Mouse (Mus musculus) small intestine, adult 2 months (tissue): ENCODE measurements at regions not wholly inside any gene's neighbourhood (a gene's known extent, or its start where the extent isn't known, plus 50 kb on each side); places are given as distances from the start of the nearest gene placed in this dataset.

ENCODE experiments used
- H3K27ac ChIP-seq: fragments of 200-500 bp; 2 replicates; pipeline ENCODE4 v1.5.1; 2012; ENCODE audit warnings: low read depth, low read length, control low read depth, inconsistent platforms; ENCODE audit not compliant: insufficient read depth
- H3K27me3 ChIP-seq: fragments of 200-500 bp; 2 replicates; pipeline ENCODE4 v1.6.1; 2012; ENCODE audit warnings: mild to moderate bottlenecking, moderate library complexity, low read length, inconsistent platforms; ENCODE audit not compliant: control insufficient read depth, insufficient read depth
- H3K36me3 ChIP-seq: fragments of 200-500 bp; 2 replicates; pipeline ENCODE4 v1.6.1; 2012; ENCODE audit warnings: mild to moderate bottlenecking, low read length, control low read depth, inconsistent platforms; ENCODE audit not compliant: control insufficient read depth, insufficient read depth
- H3K4me1 ChIP-seq: fragments of 200-500 bp; 2 replicates; pipeline ENCODE4 v1.6.1; 2012; ENCODE audit warnings: low read length, inconsistent platforms, mixed read lengths; ENCODE audit not compliant: control insufficient read depth, insufficient read depth, insufficient read length
- H3K4me3 ChIP-seq: fragments of 200-500 bp; 2 replicates; pipeline ENCODE4 v1.5.1; 2012; ENCODE audit warnings: low read depth, mild to moderate bottlenecking, control low read depth, inconsistent platforms, low read length, moderate library complexity
- CTCF ChIP-seq: fragments of 200-500 bp; IDR thresholded peaks from 2 replicates; pipeline ENCODE4 v1.5.1; 2012; ENCODE audit warnings: low read depth, mild to moderate bottlenecking, control low read depth, inconsistent platforms, low read length, moderate library complexity, mixed read lengths; ENCODE audit not compliant: insufficient replicate concordance, insufficient read length; ENCODE audit errors: extremely low read depth
- POLR2A ChIP-seq: fragments of 200-500 bp; IDR thresholded peaks from 2 replicates; pipeline ENCODE4 v1.6.1; 2012; ENCODE audit warnings: low read depth, mild to moderate bottlenecking, control low read depth, inconsistent platforms, low read length, moderate library complexity
- WGBS: fragments of 180-500 bp; shearing (Covaris S2); methylation state at CpG from one replicate; pipeline ENCODE4 v1.1.7; 2018; 5-methylcytosine and 5-hydroxymethylcytosine counted together

GRCm38 (mm10) chr12:13164791-13165190, 84.2 kb downstream of the Ddx1 start:
- Histone ChIP-seq H3K27ac (no peak overlapping the region), H3K36me3 (no peaks in the 10 kb centered on the region), H3K4me3 (no peak overlapping the region), H3K4me1 (no peaks in the 10 kb centered on the region), H3K27me3 (no peaks in the 10 kb centered on the region)
- WGBS: 40% methylated on average over 2 of the region's 2 CpGs
- TF ChIP-seq POLR2A: no peak
- no peak for TF ChIP-seq CTCF

- Histone ChIP-seq H3K4me3 (no peak overlapping the region), H3K4me1 (no peaks in the 10 kb centered on the region), H3K27me3 (no peaks in the 10 kb centered on the region), H3K27ac (no peak overlapping the region), H3K36me3 (no peaks in the 10 kb centered on the region)
- TF ChIP-seq POLR2A (no peak), CTCF (no peak)
- WGBS: 88% methylated on average over 1 of the region's 1 CpGs
Observed at GRCm38 (mm10) chr12:13161051-13161450, 88.0 kb downstream of the Ddx1 start.

GRCm38 (mm10) chr12:13159346-13160055, 89.5 kb downstream of the Ddx1 start:
- Histone ChIP-seq H3K4me1 (no peaks in the 10 kb centered on the region), H3K36me3 (no peaks in the 10 kb centered on the region), H3K4me3 (no peak overlapping the region), H3K27me3 (no peaks in the 10 kb centered on the region), H3K27ac (no peak overlapping the region)
- TF ChIP-seq CTCF: no peak
- no peak for TF ChIP-seq POLR2A

GRCm38 (mm10) chr12:13157666-13158381, 91.2 kb downstream of the Ddx1 start:
- no peak for TF ChIP-seq POLR2A
- TF ChIP-seq CTCF: no peak
- WGBS: 79% methylated on average over 7 of the region's 7 CpGs
- Histone ChIP-seq H3K4me1 (no peaks in the 10 kb centered on the region), H3K27me3 (no peaks in the 10 kb centered on the region), H3K27ac (no peak overlapping the region), H3K4me3 (no peak overlapping the region), H3K36me3 (no peaks in the 10 kb centered on the region)

GRCm38 (mm10) chr12:13157089-13157488, 91.9 kb downstream of the Ddx1 start:
- no peak for TF ChIP-seq CTCF
- Histone ChIP-seq H3K27me3 (no peaks in the 10 kb centered on the region), H3K27ac (no peak overlapping the region), H3K36me3 (no peaks in the 10 kb centered on the region), H3K4me3 (no peak overlapping the region), H3K4me1 (no peaks in the 10 kb centered on the region)
- WGBS: 78% methylated on average over 10 of the region's 10 CpGs

GRCm38 (mm10) chr12:13150751-13151150, 98.3 kb downstream of the Ddx1 start:
- Histone ChIP-seq H3K36me3 (no peaks in the 10 kb centered on the region), H3K4me1 (no peaks in the 10 kb centered on the region), H3K27ac (no peak overlapping the region), H3K4me3 (no peak overlapping the region), H3K27me3 (no peaks in the 10 kb centered on the region)
- TF ChIP-seq POLR2A: no peak
- 29% methylated on average over 4 of the region's 4 CpGs for WGBS

- no peak overlapping the region for H3K27ac ChIP-seq
- TF ChIP-seq POLR2A (no peak), CTCF (no peak)
- H3K36me3 ChIP-seq: no peaks in the 10 kb centered on the region
- H3K4me3 ChIP-seq: no peak overlapping the region
- no peaks in the 10 kb centered on the region for H3K27me3 ChIP-seq
- no peaks in the 10 kb centered on the region for H3K4me1 ChIP-seq
- 63% methylated on average over 4 of the region's 4 CpGs for WGBS
Observed at GRCm38 (mm10) chr12:13147251-13147650, 101.8 kb downstream of the Ddx1 start.
